27 mouse cellular contexts compared by ENCODE assay signal in genomic region chr14:115620473-115620872, GRCm38 (mm10).
DNase-seq lines count a peak whose midpoint lies in the region; ATAC-seq lines count a peak whose summit lies in the region.
"Had no signal": no experiment of that assay in that cellular context is flagged by ENCODE, and none has a peak within 500 bp of the region (broad histone marks: within the 10 kb centered on the region; RNA-seq: fewer than 3 reads in every experiment).

No protein-coding gene starts in this region.

- H3K4me2 ChIP-seq in kidney, embryonic 15.5 days: no peak overlapping the region
- H3K4me2 ChIP-seq: embryonic facial prominence, embryonic 12.5 days; heart, embryonic 11.5 days; hindbrain, embryonic 13.5 days; liver, embryonic 12.5 days; midbrain, embryonic 13.5 days had no signal

- no peaks in the 10 kb centered on the region for H3K9me3 ChIP-seq in kidney, embryonic 15.5 days (replicated peaks)
- H3K9me3 ChIP-seq: embryonic facial prominence, embryonic 12.5 days; hindbrain, embryonic 13.5 days; liver, embryonic 12.5 days; megakaryocyte, embryonic 14.5 days; midbrain, embryonic 13.5 days had no signal

- H3K27ac ChIP-seq in kidney, embryonic 15.5 days: no peak overlapping the region
- H3K27ac ChIP-seq: embryonic facial prominence, embryonic 12.5 days; gastrocnemius, adult 2 months; hindbrain, embryonic 13.5 days; liver, embryonic 12.5 days; midbrain, embryonic 13.5 days had no signal

- no peak overlapping the region for H3K4me3 ChIP-seq in kidney, embryonic 15.5 days (replicated peaks)
- H3K4me3 ChIP-seq: embryonic facial prominence, embryonic 12.5 days; gastrocnemius, adult 2 months; hindbrain, embryonic 13.5 days; liver, embryonic 12.5 days; megakaryocyte, embryonic 14.5 days; midbrain, embryonic 13.5 days had no signal

- no peak overlapping the region for H3K9ac ChIP-seq in kidney, embryonic 15.5 days
- H3K9ac ChIP-seq: embryonic facial prominence, embryonic 12.5 days; hindbrain, embryonic 13.5 days; liver, embryonic 12.5 days; liver, postnatal 0 days; midbrain, embryonic 13.5 days had no signal

- ATAC-seq in kidney, embryonic 15.5 days (replicated peaks; ENCODE audit: low FRiP score): peak; percentile 70
- ATAC-seq: intestine, embryonic 16.5 days; liver, embryonic 12.5 days; liver, postnatal 0 days; midbrain, embryonic 13.5 days had no signal

- peak; percentile 3 for DNase-seq in kidney, adult 11 months
- DNase-seq in kidney, adult 18-20 months: no peak
- DNase-seq in kidney, postnatal 10 days: peak; percentile 14
- DNase-seq in thymus, postnatal 0 days (ENCODE audit: low spot score): no peak
- no peak for DNase-seq in layer of hippocampus, adult 8-10 months (ENCODE audit: low spot score in 2 of 2)
- DNase-seq: adrenal gland, adult 2 months; B cell, adult 2 months; cerebellum, adult 8-10 months; embryo, embryonic 11 days; gastrocnemius, adult 2 months; gastrocnemius, postnatal 36 days; heart, adult 18-20 months; heart, postnatal 4 days; layer of hippocampus, postnatal 36 days; left cerebral cortex, postnatal 4 days; liver, postnatal 0 days; lung, postnatal 36 days; thymus, adult 2 months; thymus, postnatal 4 days had no signal

- H3K36me3 ChIP-seq in kidney, embryonic 15.5 days: no peaks in the 10 kb centered on the region
- H3K36me3 ChIP-seq: embryonic facial prominence, embryonic 12.5 days; hindbrain, embryonic 13.5 days; liver, embryonic 12.5 days; midbrain, embryonic 13.5 days had no signal

- no peaks in the 10 kb centered on the region for H3K4me1 ChIP-seq in kidney, embryonic 15.5 days
- H3K4me1 ChIP-seq: embryonic facial prominence, embryonic 12.5 days; hindbrain, embryonic 13.5 days; liver, embryonic 12.5 days; megakaryocyte, embryonic 14.5 days had no signal

- H3K27me3 ChIP-seq in kidney, embryonic 15.5 days: no peaks in the 10 kb centered on the region
- H3K27me3 ChIP-seq: embryonic facial prominence, embryonic 12.5 days; hindbrain, embryonic 13.5 days; liver, embryonic 12.5 days; megakaryocyte, embryonic 14.5 days; midbrain, embryonic 13.5 days had no signal

Comparison
In these comparisons a context has a peak if more than half of its experiments do, and no peak if none do; other contexts are left out.
1. DNase-seq: peak in kidney, adult 11 months (single experiment) and kidney, postnatal 10 days (single experiment); none in kidney, adult 18-20 months (single experiment), thymus, postnatal 0 days (single experiment) and layer of hippocampus, adult 8-10 months (0 of 2).